Mouse (Mus musculus): ENCODE results near the gene Gm14124.
"Not testable (repeated sequence)": the region's sequence is repeated elsewhere in the genome, so short reads cannot be mapped to it uniquely, and the experiment has no call there.

The Gm14124 gene

DNA sequence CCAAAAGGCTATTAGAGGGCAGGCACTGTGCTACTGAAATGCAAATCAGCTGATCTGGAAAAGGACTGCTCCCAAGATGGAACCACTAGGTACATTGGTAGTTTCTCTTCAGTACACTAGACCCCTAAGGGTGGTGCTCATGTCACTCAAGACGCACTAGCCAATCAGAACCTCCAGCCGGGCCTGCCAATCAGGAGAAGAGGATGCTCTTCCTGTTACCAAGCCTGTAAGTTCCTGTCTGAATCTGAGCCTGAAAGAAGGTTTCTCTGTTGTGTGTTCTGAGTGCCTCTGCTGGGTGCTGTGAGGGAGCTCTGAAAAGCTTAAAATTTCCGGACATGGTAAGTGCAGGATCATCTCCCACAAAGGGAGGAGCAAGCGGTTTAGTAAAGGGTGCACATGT is at the start of gene Gm14124:
Gm14124 (plus strand) TSS at position 227 of the 400 bp plus-strand sequence.
- peak; percentile 93 for DNase-seq (ENCODE audit: low read depth, low spot score)

DNA sequence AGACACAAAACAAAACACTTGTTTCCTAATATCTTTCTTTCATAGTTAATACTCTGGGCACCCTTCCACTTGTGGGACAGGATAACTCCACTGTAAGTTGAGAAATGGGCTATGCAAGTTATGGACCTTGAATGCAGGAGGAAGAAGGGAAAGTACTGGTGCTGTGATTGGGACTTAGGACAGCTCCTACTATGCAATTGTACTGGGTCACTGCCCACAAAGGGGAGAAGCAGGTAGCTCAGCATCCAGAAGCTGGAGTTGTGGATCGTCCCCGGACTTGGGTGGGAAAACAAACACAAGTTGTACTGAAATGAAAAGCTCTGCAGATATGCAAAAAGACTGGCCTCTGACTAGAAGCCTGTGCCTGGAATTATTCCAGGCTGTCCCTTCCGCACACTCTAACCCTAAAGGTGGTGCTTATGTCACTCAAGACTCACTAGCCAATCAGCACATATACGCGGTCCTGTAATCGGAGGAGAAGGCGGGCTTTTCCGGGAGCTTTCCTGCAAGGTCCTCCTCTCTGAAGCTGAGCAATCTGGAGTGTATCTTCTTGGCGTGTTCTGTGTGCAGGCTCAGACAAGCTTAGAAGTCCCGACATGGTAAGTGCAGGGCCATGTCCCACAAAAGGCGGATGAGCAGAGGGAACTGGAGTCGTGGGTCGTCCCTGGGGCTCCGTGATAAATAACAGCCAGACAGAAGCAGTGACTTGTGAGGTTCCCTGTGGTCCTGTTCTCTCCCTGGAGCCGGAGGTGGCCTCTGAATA is 39.5 kb upstream of the Gm14124 start, which contains the start of gene Zfp937:
Zfp937 (plus strand) TSS at position 474 of the 763 bp plus-strand sequence.
- DNase-seq (ENCODE audit: low read depth, low spot score): peak; percentile 76

GRCm38 (mm10) chr2:150218363-150218725 is 39.0 kb upstream of the Gm14124 start:
- not testable (repeated sequence) for DNase-seq (ENCODE audit: low read depth, low spot score)

DNA sequence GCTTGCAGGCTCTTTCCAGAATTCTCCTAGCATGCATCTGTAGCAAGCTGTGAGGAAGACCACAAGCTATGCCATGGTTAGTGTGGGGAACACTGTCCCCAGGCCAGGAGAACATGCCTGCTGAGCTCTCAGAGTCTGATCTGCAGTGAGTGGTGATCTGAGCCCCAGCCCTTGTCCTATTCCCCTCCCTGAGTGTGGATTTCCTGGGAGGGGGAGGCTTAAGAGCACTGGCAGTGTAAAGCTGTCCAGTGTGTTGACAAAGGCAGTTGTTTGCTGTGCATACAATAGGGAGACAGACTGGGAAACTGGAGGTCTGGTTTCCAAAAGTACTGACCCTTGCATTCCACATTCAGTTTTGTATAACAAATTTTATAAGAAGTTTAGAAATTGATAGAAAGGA is 34.1 kb upstream of the Gm14124 start:
- not testable (repeated sequence) for DNase-seq (ENCODE audit: low read depth, low spot score)

DNA sequence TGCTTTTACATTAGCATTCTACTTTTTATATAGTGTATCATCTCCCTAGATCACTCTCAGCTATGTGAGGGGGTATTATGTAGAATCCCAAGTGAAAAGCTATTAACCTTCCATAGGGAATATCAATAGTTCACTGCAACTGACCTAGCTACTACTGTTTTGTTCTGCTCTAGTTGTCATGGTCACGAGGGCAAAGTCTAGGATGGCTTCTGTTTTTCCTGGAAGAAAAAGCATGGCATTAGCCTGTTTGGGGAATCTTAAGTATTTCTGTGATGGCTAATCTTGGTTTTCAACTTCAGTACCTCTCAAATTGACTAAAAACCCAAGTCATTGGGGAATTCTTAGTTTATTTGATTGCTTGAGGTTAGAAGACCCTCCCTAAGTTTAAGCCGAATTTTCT is 14.1 kb upstream of the Gm14124 start:
- no peak for DNase-seq (ENCODE audit: low read depth, low spot score)

DNA sequence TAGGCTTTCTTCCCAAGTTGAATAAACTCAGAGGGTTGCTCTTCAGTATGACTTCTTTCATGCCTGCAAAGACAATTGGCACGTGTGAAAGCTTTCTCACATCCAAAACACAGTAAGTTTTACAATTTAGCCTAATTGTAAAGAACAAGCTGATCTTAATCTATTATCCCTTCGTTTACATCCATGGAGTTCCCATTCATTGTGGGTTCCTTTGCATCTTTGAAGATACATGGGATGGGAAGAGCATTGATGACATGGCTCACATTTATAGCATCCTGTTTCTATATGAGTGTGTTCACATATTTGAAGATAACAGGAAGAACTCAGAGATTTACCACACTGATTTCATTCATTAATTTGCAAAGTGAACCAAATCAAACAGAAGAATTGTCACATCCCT is 1.8 kb upstream of the Gm14124 start, which contains the start of gene Gm21994:
Gm21994 (minus strand) TSS at position 101 of the 400 bp plus-strand sequence.
- not testable (repeated sequence) for DNase-seq (ENCODE audit: low read depth, low spot score)

- peak; percentile 74 for DNase-seq (ENCODE audit: low read depth, low spot score)
These were observed 456 bp upstream of the Gm14124 start for GRCm38 (mm10) chr2:150256861-150257260.

DNA sequence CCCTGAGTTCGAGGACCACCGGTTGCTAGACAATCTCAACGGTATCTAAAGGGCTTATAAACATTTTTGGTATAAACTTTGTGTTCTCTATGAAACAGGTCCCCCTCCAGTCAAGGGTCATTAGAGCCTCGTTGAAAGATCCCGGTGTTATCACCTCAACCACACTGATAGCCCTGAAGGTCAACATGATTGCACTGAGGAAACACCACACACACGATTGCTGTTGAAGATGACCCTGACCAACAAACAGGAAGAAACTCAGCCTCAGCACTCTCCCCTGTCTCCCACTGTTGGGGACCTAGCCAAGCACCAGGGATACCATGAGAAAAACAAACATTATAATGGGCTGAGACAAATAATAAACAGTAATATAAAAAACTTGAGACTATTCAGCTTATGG is 36.4 kb downstream of the Gm14124 start:
- no peak for DNase-seq (ENCODE audit: low read depth, low spot score)

DNA sequence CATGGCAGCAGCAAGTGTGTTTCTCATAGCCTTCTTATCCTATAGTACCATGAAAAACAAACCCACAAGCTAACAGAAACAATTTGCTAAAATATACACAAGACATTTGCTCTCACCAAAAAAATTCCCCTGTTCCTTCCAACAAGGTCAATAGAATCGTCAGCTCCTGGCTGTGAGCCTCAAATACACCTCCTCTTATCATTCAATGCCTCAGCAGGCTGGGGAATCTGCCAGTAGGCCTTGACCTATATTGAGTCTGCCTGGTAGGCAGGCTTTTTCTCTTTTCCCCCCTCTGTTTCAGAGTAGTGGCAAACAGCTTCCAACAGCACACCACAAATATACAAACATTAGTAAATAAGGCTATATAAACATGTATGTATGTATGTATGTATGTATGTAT is 41.8 kb downstream of the Gm14124 start:
- peak; percentile 30 for DNase-seq (ENCODE audit: low read depth, low spot score)

DNA sequence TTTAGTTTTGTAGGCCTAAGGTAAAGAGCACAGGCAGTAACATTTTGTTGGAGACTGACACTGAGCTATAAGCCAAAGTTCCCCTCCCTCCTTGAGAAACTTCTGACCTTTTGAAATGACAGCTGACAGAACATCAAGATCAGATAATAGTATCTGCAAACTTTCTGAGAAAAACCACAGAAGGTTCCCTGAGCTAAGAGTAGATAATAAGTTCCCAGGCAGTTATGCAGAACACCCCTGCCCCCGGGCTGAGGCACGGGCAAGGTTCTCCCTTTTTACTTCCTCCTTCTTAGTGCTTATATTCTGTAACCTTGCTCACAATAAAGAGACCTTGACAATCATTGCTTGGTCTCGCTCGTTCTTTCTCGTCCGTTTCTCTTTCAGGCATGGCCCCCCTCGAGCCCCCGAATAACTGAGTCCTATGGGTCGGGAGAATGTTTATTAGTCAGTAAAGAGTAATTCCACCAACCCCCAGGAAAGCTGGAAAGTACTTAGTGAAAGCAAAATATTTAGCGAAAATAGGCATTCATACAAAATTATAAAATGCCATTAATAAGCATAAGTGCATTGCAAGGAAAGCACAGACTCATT is 50.0 kb downstream of the Gm14124 start:
- no peak for DNase-seq (ENCODE audit: low read depth, low spot score)

- peak; percentile 98 for DNase-seq (ENCODE audit: low read depth, low spot score)
These were observed 53.9 kb downstream of the Gm14124 start for GRCm38 (mm10) chr2:150310952-150311884.

DNA sequence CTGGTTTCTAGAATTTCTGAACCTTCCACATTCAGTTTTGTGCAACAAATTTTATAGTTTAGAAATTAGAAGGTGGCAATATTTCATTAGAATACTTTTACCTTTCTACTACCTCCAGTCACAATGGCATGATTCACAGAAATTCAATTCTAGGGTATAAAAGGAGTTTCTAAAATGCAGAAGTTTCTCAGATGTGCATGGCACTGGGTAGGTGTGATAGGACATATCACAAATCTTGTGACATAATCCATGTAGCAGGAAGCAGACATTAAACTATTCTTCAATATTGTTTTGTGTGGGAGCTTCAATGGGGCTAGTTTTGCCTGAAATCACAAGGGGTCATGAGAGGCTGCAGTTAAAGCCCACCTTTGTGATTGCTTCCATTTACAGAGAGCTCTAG is 58.8 kb downstream of the Gm14124 start:
- DNase-seq (ENCODE audit: low read depth, low spot score): no peak

GRCm38 (mm10) chr2:150318973-150319372 is 61.7 kb downstream of the Gm14124 start:
- no peak for DNase-seq (ENCODE audit: low read depth, low spot score)

Measured in 3T3-L1 (cell line).